Mouse (Mus musculus) midbrain, postnatal 0 days (tissue): ENCODE measurements around the gene Rasal1. TPM values are rescaled to one million over a fixed set of nuclear protein-coding genes. Genes with fewer than 3 reads are reported as not detected.

Source experiments
- ATAC-seq: fragments of 200-750 bp; cut with Nextera tagmentation; 2 replicates; pipeline ENCODE4 v1.8.0; 2017; ENCODE audit warnings: moderate number of reproducible peaks, mild to moderate bottlenecking, moderate TSS enrichment, moderate library complexity; ENCODE audit not compliant: low FRiP score
- DNase-seq: peaks from one replicate; pipeline ENCODE4 v3.0.0-alpha.2; 2015; ENCODE audit warnings: low spot score
- H3K27ac ChIP-seq: fragments of 300-500 bp; sonication (generic); 2 replicates; pipeline ENCODE4 v1.5.1; 2014; ENCODE audit warnings: low read depth, mild to moderate bottlenecking, low read length, mixed read lengths
- H3K27me3 ChIP-seq: fragments of 300-500 bp; sonication (generic); 2 replicates; pipeline ENCODE4 v1.6.1; 2014; ENCODE audit warnings: low read length, control low read depth, mixed read lengths; ENCODE audit not compliant: insufficient read depth
- H3K36me3 ChIP-seq: fragments of 300-500 bp; sonication (generic); 2 replicates; pipeline ENCODE4 v1.6.1; 2014; ENCODE audit warnings: low read length, control low read depth, mixed read lengths; ENCODE audit not compliant: insufficient read depth
- H3K4me1 ChIP-seq: fragments of 300-500 bp; sonication (generic); 2 replicates; pipeline ENCODE4 v1.6.1; 2014; ENCODE audit warnings: mild to moderate bottlenecking, control low read depth, antibody characterized with exemption, low read length, mixed read lengths; ENCODE audit not compliant: insufficient read depth
- H3K4me2 ChIP-seq: fragments of 300-500 bp; sonication (generic); 2 replicates; pipeline ENCODE4 v1.6.1; 2014; ENCODE audit warnings: low read depth, mild to moderate bottlenecking, low read length, mixed read lengths; ENCODE audit not compliant: poor library complexity, severe bottlenecking
- H3K4me3 ChIP-seq: fragments of 300-500 bp; sonication (generic); 2 replicates; pipeline ENCODE4 v1.5.1; 2014; ENCODE audit warnings: low read depth, mild to moderate bottlenecking, low read length, moderate library complexity
- H3K9ac ChIP-seq: fragments of 300-500 bp; sonication (generic); replicated peaks from 2 replicates; pipeline ENCODE4 v1.6.1; 2014; ENCODE audit warnings: mild to moderate bottlenecking, low read length, moderate library complexity, mixed read lengths; ENCODE audit not compliant: poor library complexity, severe bottlenecking
- H3K9me3 ChIP-seq: fragments of 300-500 bp; sonication (generic); 2 replicates; pipeline ENCODE4 v1.6.1; 2016; ENCODE audit warnings: low read length, control low read depth
- CTCF ChIP-seq: IDR thresholded peaks from 2 replicates; pipeline ENCODE4 v1.5.1; 2016; ENCODE audit warnings: antibody characterized with exemption, mild to moderate bottlenecking
- WGBS: fragments of 180-500 bp; shearing (Covaris S2); extraction: QIAGEN DNeasy Blood & Tissue Kit; methylation state at CpG from one replicate; pipeline ENCODE4 v1.1.7; 2014; 5-methylcytosine and 5-hydroxymethylcytosine counted together
- polyA plus RNA-seq: library from polyadenylated mRNA; unstranded; fragments of >200 nt; fragmentation: Nextera tagmentation; extraction: Ambion mirVana; gene quantifications from 2 replicates; pipeline ENCODE4 v1.2.1, GENCODE M21; 2015
- total RNA-seq: library from RNA; depleted of rRNA; stranded (reverse); fragments of >200 nt; gene quantifications from 2 replicates; pipeline ENCODE4 v1.2.3, GENCODE M21; 2014

Rasal1 gene
- total and polyA plus RNA-seq, 2 experiments from 2014 or later: 9.9 to 24.7 TPM

- ATAC-seq (no peak), DNase-seq (no peak)
- Histone ChIP-seq H3K27me3 (no peaks in the 10 kb centered on the region), H3K4me3 (no peak overlapping the region), H3K36me3 (no peaks in the 10 kb centered on the region; the same call in 1 of the 2 replicates), H3K9ac (no peak overlapping the region), H3K4me2 (no peak overlapping the region), H3K9me3 (no peaks in the 10 kb centered on the region), H3K27ac (no peak overlapping the region), H3K4me1 (peaks cover 5% of the 10 kb centered on the region; the same call in 1 of the 2 replicates)
- no peak for TF ChIP-seq CTCF
- 38% methylated on average over 7 of the region's 11 CpGs for WGBS
These were observed 52.6 kb downstream of the Rasal1 start for GRCm38 (mm10) chr5:120700996-120701790.

- WGBS: 77% methylated on average over 4 of the region's 4 CpGs
- Histone ChIP-seq H3K4me2 (no peak overlapping the region), H3K9ac (no peak overlapping the region), H3K27ac (no peak overlapping the region), H3K27me3 (no peaks in the 10 kb centered on the region), H3K9me3 (no peaks in the 10 kb centered on the region), H3K36me3 (no peaks in the 10 kb centered on the region; the same call in 1 of the 2 replicates), H3K4me3 (no peak overlapping the region), H3K4me1 (peaks cover 10% of the 10 kb centered on the region; the same call in 1 of the 2 replicates)
- no peak for TF ChIP-seq CTCF
- DNase-seq (no peak), ATAC-seq (no peak)
These were observed 53.8 kb downstream of the Rasal1 start for GRCm38 (mm10) chr5:120702421-120702820.

- no peak overlapping the region for H3K4me2 ChIP-seq
- H3K27ac ChIP-seq: no peak overlapping the region
- no peaks in the 10 kb centered on the region; the same call in 1 of the 2 replicates for H3K36me3 ChIP-seq
- no peaks in the 10 kb centered on the region for H3K27me3 ChIP-seq
- ATAC-seq (no peak), DNase-seq (no peak)
- no peak for TF ChIP-seq CTCF
- WGBS: 82% methylated on average over 2 of the region's 2 CpGs
- H3K9ac ChIP-seq: no peak overlapping the region
- no peaks in the 10 kb centered on the region for H3K9me3 ChIP-seq
- no peak overlapping the region for H3K4me3 ChIP-seq
- peaks cover 15% of the 10 kb centered on the region; the same call in 1 of the 2 replicates for H3K4me1 ChIP-seq
These were observed 54.4 kb downstream of the Rasal1 start for GRCm38 (mm10) chr5:120702969-120703368.

- Histone ChIP-seq H3K9me3 (no peaks in the 10 kb centered on the region), H3K36me3 (no peaks in the 10 kb centered on the region; the same call in 1 of the 2 replicates), H3K4me1 (peaks cover 18% of the 10 kb centered on the region), H3K4me3 (no peak overlapping the region), H3K4me2 (no peak overlapping the region), H3K27ac (no peak overlapping the region), H3K9ac (no peak overlapping the region), H3K27me3 (no peaks in the 10 kb centered on the region)
- DNase-seq (no peak), ATAC-seq (no peak)
- no peak for TF ChIP-seq CTCF
- WGBS: 81% methylated on average over 3 of the region's 3 CpGs
These were observed 55.0 kb downstream of the Rasal1 start for GRCm38 (mm10) chr5:120703660-120704059.

- TF ChIP-seq CTCF: no peak
These were observed 55.8 kb downstream of the Rasal1 start for GRCm38 (mm10) chr5:120704421-120704820.

GRCm38 (mm10) chr5:120706541-120706940 is 57.9 kb downstream of the Rasal1 start:
- TF ChIP-seq CTCF: no peak
- peak overlapping the region; percentile 44; the same call in 1 of the 2 replicates for H3K9ac ChIP-seq
- H3K4me2 ChIP-seq: peak overlapping the region; percentile 84
- H3K27me3 ChIP-seq: no peaks in the 10 kb centered on the region
- peaks cover 25% of the 10 kb centered on the region for H3K4me1 ChIP-seq
- H3K4me3 ChIP-seq: peak overlapping the region; percentile 28
- H3K36me3 ChIP-seq: no peaks in the 10 kb centered on the region; the same call in 1 of the 2 replicates
- no peak for ATAC-seq
- no peaks in the 10 kb centered on the region for H3K9me3 ChIP-seq
- H3K27ac ChIP-seq: no peak overlapping the region
- 4% methylated on average over 16 of the region's 16 CpGs for WGBS
- DNase-seq: peak; percentile 52

More at GRCm38 (mm10) chr5:120704421-120704820, 55.8 kb downstream of the Rasal1 start:
- no peaks in the 10 kb centered on the region for H3K9me3 ChIP-seq
- no peak for ATAC-seq
- no peak overlapping the region for H3K27ac ChIP-seq
- peaks cover 22% of the 10 kb centered on the region for H3K4me1 ChIP-seq
- WGBS: 46% methylated on average over 6 of the region's 6 CpGs
- H3K9ac ChIP-seq: no peak overlapping the region; the same call in 1 of the 2 replicates
- no peak overlapping the region for H3K4me2 ChIP-seq
- no peak for DNase-seq
- no peaks in the 10 kb centered on the region for H3K27me3 ChIP-seq
- H3K36me3 ChIP-seq: no peaks in the 10 kb centered on the region; the same call in 1 of the 2 replicates
- H3K4me3 ChIP-seq: no peak overlapping the region
